Mouse (Mus musculus) Muller cell, postnatal 12 days (primary cell): ENCODE results near the gene Csmd2.
"Not testable (repeated sequence)": the region's sequence is repeated elsewhere in the genome, so short reads cannot be mapped to it uniquely, and the experiment has no call there.

Source experiments
- DNase-seq: peaks from one replicate; pipeline ENCODE4 v3.0.0-alpha.2; 2015; ENCODE audit errors: inconsistent ontology term

Csmd2 gene

GRCm38 (mm10) chr4:128042626-128043025 is 55.0 kb downstream of the Csmd2 start:
- DNase-seq, result peak; percentile 23

GRCm38 (mm10) chr4:128048716-128049115 is 61.1 kb downstream of the Csmd2 start:
- DNase-seq, result no peak

- DNase-seq, result no peak
Measured at GRCm38 (mm10) chr4:128052701-128053100, 65.0 kb downstream of the Csmd2 start.

- DNase-seq, result not testable (repeated sequence)
Measured at GRCm38 (mm10) chr4:128061274-128061673, 73.6 kb downstream of the Csmd2 start.

GRCm38 (mm10) chr4:128067189-128067588 is 79.5 kb downstream of the Csmd2 start:
- no peak for DNase-seq

GRCm38 (mm10) chr4:128084466-128084865 is 96.8 kb downstream of the Csmd2 start:
- DNase-seq, result no peak

GRCm38 (mm10) chr4:128085096-128085495 is 97.4 kb downstream of the Csmd2 start:
- DNase-seq, result no peak

- DNase-seq, result no peak
Measured at GRCm38 (mm10) chr4:128087147-128087606, 99.5 kb downstream of the Csmd2 start.

GRCm38 (mm10) chr4:128087704-128088103 is 100.0 kb downstream of the Csmd2 start:
- no peak for DNase-seq

GRCm38 (mm10) chr4:128088264-128088663 is 100.6 kb downstream of the Csmd2 start:
- no peak for DNase-seq

- DNase-seq, result peak; percentile 9
Measured at GRCm38 (mm10) chr4:128091938-128092337, 104.3 kb downstream of the Csmd2 start.

- no peak for DNase-seq
Measured at GRCm38 (mm10) chr4:128099515-128099914, 111.9 kb downstream of the Csmd2 start.

- DNase-seq, result no peak
Measured at GRCm38 (mm10) chr4:128100541-128100940, 112.9 kb downstream of the Csmd2 start.

GRCm38 (mm10) chr4:128116331-128116730 is 128.7 kb downstream of the Csmd2 start:
- no peak for DNase-seq

- DNase-seq, result no peak
Measured at GRCm38 (mm10) chr4:128123281-128123680, 135.6 kb downstream of the Csmd2 start.

- DNase-seq, result no peak
Measured at GRCm38 (mm10) chr4:128124738-128125137, 137.1 kb downstream of the Csmd2 start.

- no peak for DNase-seq
Measured at GRCm38 (mm10) chr4:128128546-128128945, 140.9 kb downstream of the Csmd2 start.

- no peak for DNase-seq
Measured at GRCm38 (mm10) chr4:128130611-128131142, 143.0 kb downstream of the Csmd2 start.

- DNase-seq, result peak; percentile 14
Measured at GRCm38 (mm10) chr4:128131666-128132065, 144.0 kb downstream of the Csmd2 start.

- DNase-seq, result peak; percentile 3
Measured at GRCm38 (mm10) chr4:128132876-128133646, 145.4 kb downstream of the Csmd2 start.

- DNase-seq, result no peak
Measured at GRCm38 (mm10) chr4:128134348-128134994, 146.8 kb downstream of the Csmd2 start.

GRCm38 (mm10) chr4:128135014-128135622 is 147.5 kb downstream of the Csmd2 start:
- no peak for DNase-seq
